Mouse (Mus musculus): ENCODE measurements around the gene Hoxa6. TPM values are rescaled to one million over a fixed set of nuclear protein-coding genes. Genes with fewer than 3 reads are reported as not detected.

Gene Hoxa6
- total and polyA plus RNA-seq, 3 experiments: not detected

DNA sequence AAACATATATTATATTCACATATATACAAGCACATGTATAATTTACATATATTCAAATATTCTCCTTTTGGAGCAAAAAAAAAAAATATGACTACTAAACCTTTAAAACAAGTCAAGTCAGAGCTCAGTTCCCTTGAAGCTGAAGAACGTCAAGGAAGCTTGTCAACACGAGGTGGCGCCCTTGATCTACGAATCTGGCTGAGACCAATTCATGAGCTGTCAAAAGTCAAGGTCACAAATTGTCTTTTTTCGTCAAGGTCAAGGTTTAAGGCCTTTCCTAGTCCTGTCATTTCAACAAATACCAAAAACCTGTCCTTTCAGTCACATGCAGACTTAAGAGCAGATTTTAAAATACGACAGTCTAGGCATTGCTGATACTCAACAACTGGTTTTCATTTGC, 48.4 kb upstream of the Hoxa6 start:
- TF ChIP-seq ZC3H11A (IDR thresholded peaks at IDR 0.05; ENCODE audit: low read depth, low read length) (peak; percentile 93), TAL1 (IDR thresholded peaks at IDR 0.05; ENCODE audit: low read length) (no peak), SMC3 (IDR thresholded peaks at IDR 0.05; ENCODE audit: low read depth, low read length) (peak; percentile 96), RAD21 (IDR thresholded peaks at IDR 0.05; ENCODE audit: low read depth, low read length) (peak; percentile 97), POLR2AphosphoS2 (IDR thresholded peaks at IDR 0.05; ENCODE audit: low read length) (no peak), CTCF (IDR thresholded peaks at IDR 0.05 in 2 of 3, conservative IDR thresholded peaks at IDR 0.05 in 1 of 3; ENCODE audit: control insufficient read depth in 1 of 3, insufficient read depth in 1 of 3, low read depth in 2 of 3, low read length in 3 of 3, poor library complexity in 1 of 3, severe bottlenecking in 1 of 3) (peak; percentile 37 to 90 (median 79)), USF1 (IDR thresholded peaks at IDR 0.05; ENCODE audit: low read depth, low read length) (no peak), ETS1 (IDR thresholded peaks at IDR 0.05; ENCODE audit: low read depth, low read length) (no peak)
- no peaks in the 10 kb centered on the region for H3K27me3 ChIP-seq (ENCODE audit: control insufficient read depth in 1 of 2, insufficient read depth in 2 of 2, low read length in 2 of 2)
- no peaks in the 10 kb centered on the region for H3K79me2 ChIP-seq (ENCODE audit: control insufficient read depth, insufficient read depth, low read length, poor library complexity)
- no peak overlapping the region for H3K9ac ChIP-seq (ENCODE audit: control insufficient read depth, low read depth, low read length, poor library complexity, severe bottlenecking)
- no peaks in the 10 kb centered on the region for H3K36me3 ChIP-seq (ENCODE audit: control insufficient read depth in 1 of 2, insufficient read depth in 2 of 2, low read length in 2 of 2)
- H3K4me1 ChIP-seq (ENCODE audit: control insufficient read depth in 1 of 2, insufficient read depth in 2 of 2, low read length in 2 of 2): no peaks in the 10 kb centered on the region
- H3K27ac ChIP-seq (ENCODE audit: control insufficient read depth, low read depth, low read length): no peak overlapping the region
- no peaks in the 10 kb centered on the region for H3K9me3 ChIP-seq (replicated peaks; ENCODE audit: insufficient read depth, low read length)
- no peak overlapping the region for H3K4me3 ChIP-seq (ENCODE audit: control insufficient read depth in 1 of 2, insufficient read depth in 1 of 2, low read depth in 2 of 2, low read length in 2 of 2)
- DNase-seq (ENCODE audit: low read depth, low spot score): peak; percentile 73

DNA sequence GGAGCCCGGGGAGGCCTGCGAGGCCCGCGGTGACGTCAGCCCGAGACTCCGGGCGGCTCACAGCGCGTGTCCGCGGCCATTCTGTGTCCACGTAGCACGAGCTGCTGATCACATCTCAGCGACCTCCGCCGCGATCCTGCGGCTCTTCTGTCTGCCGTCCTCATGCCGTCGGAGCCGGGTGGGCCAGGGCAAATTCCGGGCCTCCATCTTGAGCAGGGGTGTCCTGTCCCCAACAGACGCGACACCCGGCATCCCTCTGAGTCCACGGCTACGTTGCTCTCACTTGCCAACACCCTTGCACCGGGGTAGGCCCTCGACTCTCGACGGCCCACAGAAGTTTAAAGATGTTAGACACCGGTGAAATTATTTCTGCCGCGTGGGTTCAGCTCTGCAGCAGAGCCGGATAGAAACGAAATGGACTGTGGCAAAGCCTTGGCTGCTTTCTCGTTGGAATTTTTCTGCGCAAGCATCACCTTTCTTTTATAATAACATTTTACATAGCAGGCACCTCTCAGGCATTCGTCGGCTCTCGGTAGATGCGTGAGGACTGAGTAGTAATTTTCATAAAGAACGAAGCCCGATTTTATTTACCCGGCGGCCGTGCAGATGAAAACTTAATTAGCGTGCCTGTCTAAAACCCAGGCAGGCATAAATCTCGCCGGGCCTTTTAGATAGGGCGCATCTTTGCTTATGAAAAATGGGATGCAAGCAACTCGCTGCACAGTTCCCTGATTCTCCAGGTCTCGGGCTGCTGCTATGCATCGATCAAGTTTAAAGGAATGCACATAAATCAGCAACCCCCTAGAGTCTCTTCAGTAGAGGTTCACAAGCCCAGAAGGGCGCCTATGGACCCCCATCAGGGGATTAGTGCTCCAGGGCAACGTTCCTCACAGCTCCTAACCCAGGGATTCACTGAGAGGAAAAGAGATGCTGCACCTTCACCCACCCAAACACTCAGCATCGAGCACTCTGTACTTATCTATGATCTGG, 45.3 kb upstream of the Hoxa6 start:
- Histone ChIP-seq H3K27me3 (ENCODE audit: control insufficient read depth in 1 of 2, insufficient read depth in 2 of 2, low read length in 2 of 2) (no peaks in the 10 kb centered on the region), H3K36me3 (ENCODE audit: control insufficient read depth in 1 of 2, insufficient read depth in 2 of 2, low read length in 2 of 2) (no peaks in the 10 kb centered on the region), H3K9me3 (replicated peaks; ENCODE audit: insufficient read depth, low read length) (no peaks in the 10 kb centered on the region), H3K27ac (ENCODE audit: control insufficient read depth, low read depth, low read length) (no peak overlapping the region), H3K4me3 (ENCODE audit: control insufficient read depth in 1 of 2, insufficient read depth in 1 of 2, low read depth in 2 of 2, low read length in 2 of 2) (no peak overlapping the region), H3K4me1 (ENCODE audit: control insufficient read depth in 1 of 2, insufficient read depth in 2 of 2, low read length in 2 of 2) (no peaks in the 10 kb centered on the region), H3K9ac (ENCODE audit: control insufficient read depth, low read depth, low read length, poor library complexity, severe bottlenecking) (no peak overlapping the region), H3K79me2 (ENCODE audit: control insufficient read depth, insufficient read depth, low read length, poor library complexity) (no peaks in the 10 kb centered on the region)
- no peak for DNase-seq (ENCODE audit: low read depth, low spot score)
- TF ChIP-seq ETS1 (IDR thresholded peaks at IDR 0.05; ENCODE audit: low read depth, low read length) (no peak), EP300 (IDR thresholded peaks at IDR 0.05; ENCODE audit: low read depth in 1 of 2, low read length in 2 of 2) (no peak)

GRCm38 (mm10) chr6:52252775-52253376, 44.4 kb upstream of the Hoxa6 start:
- Histone ChIP-seq H3K9me3 (replicated peaks; ENCODE audit: insufficient read depth, low read length) (no peaks in the 10 kb centered on the region), H3K27me3 (ENCODE audit: control insufficient read depth in 1 of 2, insufficient read depth in 2 of 2, low read length in 2 of 2) (no peaks in the 10 kb centered on the region), H3K4me3 (ENCODE audit: control insufficient read depth in 1 of 2, insufficient read depth in 1 of 2, low read depth in 2 of 2, low read length in 2 of 2) (no peak overlapping the region), H3K27ac (ENCODE audit: control insufficient read depth, low read depth, low read length) (no peak overlapping the region), H3K79me2 (ENCODE audit: control insufficient read depth, insufficient read depth, low read length, poor library complexity) (no peaks in the 10 kb centered on the region), H3K36me3 (ENCODE audit: control insufficient read depth in 1 of 2, insufficient read depth in 2 of 2, low read length in 2 of 2) (no peaks in the 10 kb centered on the region), H3K9ac (ENCODE audit: control insufficient read depth, low read depth, low read length, poor library complexity, severe bottlenecking) (no peak overlapping the region), H3K4me1 (ENCODE audit: control insufficient read depth in 1 of 2, insufficient read depth in 2 of 2, low read length in 2 of 2) (no peaks in the 10 kb centered on the region)
- TF ChIP-seq ZC3H11A (IDR thresholded peaks at IDR 0.05; ENCODE audit: low read depth, low read length) (no peak), BHLHE40 (IDR thresholded peaks at IDR 0.05; ENCODE audit: borderline replicate concordance, low read depth, low read length) (no peak)
- DNase-seq (ENCODE audit: low read depth, low spot score): no peak

Measured in MEL (cell line).